Mouse (Mus musculus) fat pad, adult 2 months (tissue): Measurements from ENCODE around the gene Fam167b.
A peak's percentile ranks its signal among the peaks of the same experiment; 100 is the strongest.

Experiments
- DNase-seq: peaks from one replicate; pipeline ENCODE4 v3.0.0-alpha.2; 2011; ENCODE audit warnings: low read depth, low spot score; ENCODE audit errors: extremely low read depth

Fam167b gene

GRCm38 (mm10) chr4:129608426-129609025 is 30.2 kb upstream of the Fam167b start:
- DNase-seq, result no peak

GRCm38 (mm10) chr4:129600233-129601158 is 22.1 kb upstream of the Fam167b start, which contains the start of the genes Eif3i and Tmem234:
TSS of gene Eif3i (minus strand) at chr4:129600648.
TSS of gene Tmem234 (plus strand) at chr4:129600668.
- DNase-seq, result no peak

GRCm38 (mm10) chr4:129588865-129589264 is 10.5 kb upstream of the Fam167b start:
- no peak for DNase-seq

- DNase-seq, result peak; percentile 71
Observed at GRCm38 (mm10) chr4:129586943-129587342, 8.6 kb upstream of the Fam167b start.

GRCm38 (mm10) chr4:129585773-129586172 is 7.4 kb upstream of the Fam167b start:
- no peak for DNase-seq

- no peak for DNase-seq
Observed at GRCm38 (mm10) chr4:129584884-129585608, 6.7 kb upstream of the Fam167b start.

GRCm38 (mm10) chr4:129584370-129584769 is 6.0 kb upstream of the Fam167b start:
- no peak for DNase-seq

- no peak for DNase-seq
Observed at GRCm38 (mm10) chr4:129582251-129582650, 3.9 kb upstream of the Fam167b start.

- DNase-seq, result no peak
Observed at GRCm38 (mm10) chr4:129580347-129580746, 2.0 kb upstream of the Fam167b start.

- no peak for DNase-seq
Observed at GRCm38 (mm10) chr4:129577688-129578087, 661 bp downstream of the Fam167b start.

- no peak for DNase-seq
Observed at GRCm38 (mm10) chr4:129576863-129577491, 1.4 kb downstream of the Fam167b start.

GRCm38 (mm10) chr4:129575171-129575844 is 3.0 kb downstream of the Fam167b start:
- DNase-seq, result no peak

- no peak for DNase-seq
Observed at GRCm38 (mm10) chr4:129573430-129573829, 4.9 kb downstream of the Fam167b start, which contains the start of gene Lck. TSS of gene Lck (minus strand) at chr4:129573641.

GRCm38 (mm10) chr4:129573093-129573370 is 5.3 kb downstream of the Fam167b start:
- no peak for DNase-seq

GRCm38 (mm10) chr4:129572236-129573092 is 5.9 kb downstream of the Fam167b start:
- no peak for DNase-seq

- no peak for DNase-seq
Observed at GRCm38 (mm10) chr4:129571551-129572084, 6.7 kb downstream of the Fam167b start.

GRCm38 (mm10) chr4:129570028-129570427 is 8.3 kb downstream of the Fam167b start:
- no peak for DNase-seq

- DNase-seq, result no peak
Observed at GRCm38 (mm10) chr4:129568366-129568765, 10.0 kb downstream of the Fam167b start.

- DNase-seq, result no peak
Observed at GRCm38 (mm10) chr4:129565139-129565538, 13.2 kb downstream of the Fam167b start.
